Mouse (Mus musculus): Measurements from ENCODE around the gene Cpne9. TPM values are rescaled to one million over a fixed set of nuclear protein-coding genes. Genes with fewer than 3 reads are reported as not detected.
A peak's percentile ranks its signal among the peaks of the same experiment; 100 is the strongest.
"Not testable (repeated sequence)": the region's sequence is repeated elsewhere in the genome, so short reads cannot be mapped to it uniquely, and the experiment has no call there.

Cpne9 gene
- total and polyA plus RNA-seq, 2 experiments from 2014 or later, result 7.9 to 23.4 TPM

DNA sequence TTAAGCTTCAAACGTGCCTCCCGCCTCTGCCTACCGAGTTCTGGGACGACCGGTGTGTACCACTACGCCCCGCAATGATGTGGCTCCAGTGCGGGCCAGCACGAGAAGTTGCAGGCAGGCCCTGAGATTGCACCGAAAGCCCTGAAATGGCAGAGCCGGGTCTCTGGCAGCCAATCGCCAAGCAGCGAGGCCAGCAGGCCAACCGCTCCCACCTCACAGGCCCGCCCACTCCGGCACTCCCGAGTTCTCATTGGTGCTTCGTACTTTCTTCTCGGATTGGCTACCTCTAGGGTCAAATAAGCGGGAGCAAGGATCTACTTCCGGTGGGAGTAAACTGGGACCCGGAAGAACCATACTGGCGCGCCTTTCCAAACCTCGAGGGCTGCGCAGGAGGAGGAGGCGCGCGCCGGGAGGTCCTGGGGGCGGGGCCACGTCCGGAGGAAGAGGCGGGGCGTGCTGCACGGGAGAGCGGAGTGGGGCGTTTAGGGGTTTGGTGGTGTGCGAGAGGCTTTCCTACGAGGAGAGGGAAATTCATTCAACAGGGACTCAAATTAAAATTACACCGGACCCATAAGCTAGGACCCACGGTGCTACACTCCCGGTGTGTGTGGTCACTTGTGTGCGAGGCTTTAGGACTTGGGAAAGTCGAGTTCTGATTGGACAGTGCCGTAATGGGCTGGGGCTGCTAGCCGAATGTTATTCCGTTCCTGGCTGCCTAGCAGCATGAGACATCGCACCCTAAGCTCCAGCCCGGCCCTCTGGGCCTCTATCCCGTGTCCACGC is 44.6 kb downstream of the Cpne9 start, which contains the start of gene Ogg1:
Gene Ogg1, plus strand, starts transcription at position 440 of the 783 bp plus-strand sequence.
- peak; percentile 99 for DNase-seq (ENCODE audit: low spot score)
- TF ChIP-seq CTCF (IDR thresholded peaks at IDR 0.05), result no peak
- Histone ChIP-seq H3K9me3 (ENCODE audit: low read length) (no peaks in the 10 kb centered on the region), H3K9ac (replicated peaks; ENCODE audit: low read length, poor library complexity, severe bottlenecking) (peak within 1 kb of the TSS; percentile 70), H3K36me3 (ENCODE audit: insufficient read depth, low read length) (peaks cover 33% of the 10 kb centered on the region), H3K4me1 (ENCODE audit: insufficient read depth, low read length) (no peaks in the 10 kb centered on the region), H3K27me3 (ENCODE audit: insufficient read depth, low read length) (no peaks in the 10 kb centered on the region), H3K4me3 (ENCODE audit: low read depth, low read length) (peak within 1 kb of the TSS; percentile 46), H3K27ac (ENCODE audit: low read depth, low read length) (peak within 1 kb of the TSS; percentile 84), H3K4me2 (ENCODE audit: low read depth, low read length, poor library complexity, severe bottlenecking) (peak within 1 kb of the TSS; percentile 90)
- WGBS, result under 1% methylated on average over 52 of the region's 52 CpGs
- peak; percentile 99 for ATAC-seq (ENCODE audit: low FRiP score)

DNA sequence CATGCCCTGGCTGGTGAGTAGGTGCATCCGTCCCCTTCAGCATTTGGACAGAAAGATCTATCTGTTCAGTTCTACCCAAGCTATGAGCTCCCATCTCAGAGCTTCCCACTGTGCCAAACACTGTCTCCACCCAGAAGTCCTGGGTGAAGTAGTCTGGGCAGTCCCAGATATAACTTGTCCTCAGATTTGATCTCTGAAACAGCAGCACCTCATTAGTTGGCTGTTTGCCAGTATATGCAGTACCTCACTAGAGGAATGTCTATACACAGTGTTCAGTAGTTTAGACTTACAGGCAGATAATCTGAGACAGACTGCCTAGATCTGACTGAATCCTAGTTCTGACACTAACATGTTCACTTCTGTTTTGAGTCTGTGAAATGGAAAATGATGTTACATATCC is 47.3 kb downstream of the Cpne9 start:
- Histone ChIP-seq H3K4me2 (ENCODE audit: low read depth, low read length, poor library complexity, severe bottlenecking) (no peak overlapping the region), H3K9me3 (ENCODE audit: low read length) (no peaks in the 10 kb centered on the region), H3K4me1 (ENCODE audit: insufficient read depth, low read length) (no peaks in the 10 kb centered on the region), H3K27ac (ENCODE audit: low read depth, low read length) (no peak overlapping the region), H3K9ac (replicated peaks; ENCODE audit: low read length, poor library complexity, severe bottlenecking) (no peak overlapping the region), H3K4me3 (ENCODE audit: low read depth, low read length) (no peak overlapping the region), H3K36me3 (ENCODE audit: insufficient read depth, low read length) (peaks cover 16% of the 10 kb centered on the region), H3K27me3 (ENCODE audit: insufficient read depth, low read length) (no peaks in the 10 kb centered on the region)
- ATAC-seq (ENCODE audit: low FRiP score) (no peak), DNase-seq (ENCODE audit: low spot score) (no peak)
- TF ChIP-seq CTCF (IDR thresholded peaks at IDR 0.05), result no peak
- WGBS, result 94% methylated on average over 1 of the region's 1 CpGs

DNA sequence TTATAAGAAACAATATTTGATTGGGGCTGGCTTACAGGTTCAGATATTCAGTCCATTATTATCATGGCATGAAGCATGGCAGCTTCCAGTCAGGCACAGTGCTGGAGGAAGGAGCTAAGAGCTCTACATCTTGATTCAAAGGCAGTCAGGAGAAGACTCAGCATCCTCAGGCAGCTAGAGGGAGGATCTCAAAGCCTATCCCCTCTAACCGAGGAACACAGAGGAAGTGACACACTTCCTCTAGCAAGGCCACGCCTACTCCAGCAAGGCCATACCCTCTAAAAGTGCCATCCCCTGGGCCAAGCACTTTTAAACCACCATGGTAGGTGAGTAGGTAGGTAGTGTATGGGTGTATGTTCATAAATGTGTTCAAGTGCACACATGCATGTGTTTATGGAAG is 48.4 kb downstream of the Cpne9 start:
- ATAC-seq (ENCODE audit: low FRiP score) (no peak), DNase-seq (ENCODE audit: low spot score) (no peak)
- Histone ChIP-seq H3K36me3 (ENCODE audit: insufficient read depth, low read length) (peaks cover 25% of the 10 kb centered on the region), H3K4me2 (ENCODE audit: low read depth, low read length, poor library complexity, severe bottlenecking) (no peak overlapping the region), H3K9ac (replicated peaks; ENCODE audit: low read length, poor library complexity, severe bottlenecking) (no peak overlapping the region), H3K27me3 (ENCODE audit: insufficient read depth, low read length) (no peaks in the 10 kb centered on the region), H3K9me3 (ENCODE audit: low read length) (no peaks in the 10 kb centered on the region), H3K4me3 (ENCODE audit: low read depth, low read length) (no peak overlapping the region), H3K27ac (ENCODE audit: low read depth, low read length) (no peak overlapping the region), H3K4me1 (ENCODE audit: insufficient read depth, low read length) (no peaks in the 10 kb centered on the region)
- TF ChIP-seq CTCF (IDR thresholded peaks at IDR 0.05), result no peak
- 60% methylated on average over 2 of the region's 2 CpGs for WGBS

GRCm38 (mm10) chr6:113331721-113332120 is 49.6 kb downstream of the Cpne9 start:
- no peaks in the 10 kb centered on the region for H3K4me1 ChIP-seq (ENCODE audit: insufficient read depth, low read length)
- no peaks in the 10 kb centered on the region for H3K27me3 ChIP-seq (ENCODE audit: insufficient read depth, low read length)
- H3K27ac ChIP-seq (ENCODE audit: low read depth, low read length), result no peak overlapping the region
- ATAC-seq (ENCODE audit: low FRiP score) (no peak), DNase-seq (ENCODE audit: low spot score) (no peak)
- H3K36me3 ChIP-seq (ENCODE audit: insufficient read depth, low read length), result peaks cover 35% of the 10 kb centered on the region
- TF ChIP-seq CTCF (IDR thresholded peaks at IDR 0.05), result no peak
- no peak overlapping the region for H3K4me2 ChIP-seq (ENCODE audit: low read depth, low read length, poor library complexity, severe bottlenecking)
- WGBS, result 91% methylated on average over 11 of the region's 11 CpGs
- H3K9me3 ChIP-seq (ENCODE audit: low read length), result no peaks in the 10 kb centered on the region
- no peak overlapping the region for H3K9ac ChIP-seq (replicated peaks; ENCODE audit: low read length, poor library complexity, severe bottlenecking)
- H3K4me3 ChIP-seq (ENCODE audit: low read depth, low read length), result no peak overlapping the region

DNA sequence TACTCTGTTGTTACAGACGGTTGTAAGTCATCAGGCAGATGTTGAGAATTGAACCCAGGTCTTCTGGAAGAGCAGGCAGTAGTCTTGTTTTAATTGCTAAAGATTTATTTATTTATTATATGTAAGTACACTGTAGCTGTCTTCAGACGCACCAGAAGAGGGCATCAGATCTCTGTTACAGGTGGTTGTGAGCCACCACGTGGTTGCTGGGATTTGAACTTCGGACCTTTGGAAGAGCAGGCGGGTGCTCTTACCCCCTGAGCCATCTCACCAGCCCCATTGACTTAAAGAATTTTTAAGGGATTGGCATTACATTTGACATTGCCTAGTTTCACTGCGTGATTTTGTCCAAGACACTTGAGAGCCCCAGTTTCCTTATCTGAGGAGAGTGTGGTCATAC is 50.6 kb downstream of the Cpne9 start:
- ATAC-seq (ENCODE audit: low FRiP score); H3K4me1 ChIP-seq (ENCODE audit: insufficient read depth, low read length); H3K4me2 ChIP-seq (ENCODE audit: low read depth, low read length, poor library complexity, severe bottlenecking); H3K27ac ChIP-seq (ENCODE audit: low read depth, low read length); DNase-seq (ENCODE audit: low spot score); H3K27me3 ChIP-seq (ENCODE audit: insufficient read depth, low read length); H3K4me3 ChIP-seq (ENCODE audit: low read depth, low read length); H3K9me3 ChIP-seq (ENCODE audit: low read length); H3K9ac ChIP-seq (replicated peaks; ENCODE audit: low read length, poor library complexity, severe bottlenecking): not testable (repeated sequence)
- WGBS, result 74% methylated on average over 6 of the region's 6 CpGs
- peaks cover 41% of the 10 kb centered on the region for H3K36me3 ChIP-seq (ENCODE audit: insufficient read depth, low read length)

GRCm38 (mm10) chr6:113333137-113333950 is 51.2 kb downstream of the Cpne9 start:
- H3K4me1 ChIP-seq (ENCODE audit: insufficient read depth, low read length), result no peaks in the 10 kb centered on the region
- DNase-seq (ENCODE audit: low spot score), result peak; percentile 84
- peaks cover 46% of the 10 kb centered on the region for H3K36me3 ChIP-seq (ENCODE audit: insufficient read depth, low read length)
- no peak overlapping the region for H3K9ac ChIP-seq (replicated peaks; ENCODE audit: low read length, poor library complexity, severe bottlenecking)
- no peaks in the 10 kb centered on the region for H3K9me3 ChIP-seq (ENCODE audit: low read length)
- peak; percentile 69 for ATAC-seq (ENCODE audit: low FRiP score)
- TF ChIP-seq CTCF (IDR thresholded peaks at IDR 0.05), result no peak
- H3K27ac ChIP-seq (ENCODE audit: low read depth, low read length), result no peak overlapping the region
- no peak overlapping the region for H3K4me2 ChIP-seq (ENCODE audit: low read depth, low read length, poor library complexity, severe bottlenecking)
- H3K27me3 ChIP-seq (ENCODE audit: insufficient read depth, low read length), result no peaks in the 10 kb centered on the region
- no peak overlapping the region for H3K4me3 ChIP-seq (ENCODE audit: low read depth, low read length)
- 71% methylated on average over 14 of the region's 14 CpGs for WGBS
